Mouse (Mus musculus) lung, embryonic 16.5 days (tissue): Measurements from ENCODE around the gene Sigmar1. TPM values are rescaled to one million over a fixed set of nuclear protein-coding genes. Genes with fewer than 3 reads are reported as not detected.
A peak's percentile ranks its signal among the peaks of the same experiment; 100 is the strongest.

Experiments
- ATAC-seq: fragments of 200-750 bp; cut with Nextera tagmentation; 2 replicates; pipeline ENCODE4 v1.8.0; 2017; ENCODE audit warnings: low read depth, mild to moderate bottlenecking, moderate library complexity
- H3K27ac ChIP-seq: fragments of 300-500 bp; sonication (generic); 2 replicates; pipeline ENCODE4 v1.5.1; 2014; ENCODE audit warnings: mild to moderate bottlenecking, control low read depth, low read length
- H3K27me3 ChIP-seq: fragments of 300-500 bp; sonication (generic); 2 replicates; pipeline ENCODE4 v1.6.1; 2014; ENCODE audit warnings: low read depth, low read length, mixed read lengths; ENCODE audit not compliant: control insufficient read depth, insufficient read depth
- H3K36me3 ChIP-seq: fragments of 300-500 bp; sonication (generic); 2 replicates; pipeline ENCODE4 v1.6.1; 2014; ENCODE audit warnings: low read length; ENCODE audit not compliant: control insufficient read depth, insufficient read depth
- H3K4me1 ChIP-seq: fragments of 300-500 bp; sonication (generic); replicated peaks from 2 replicates; pipeline ENCODE4 v1.6.1; 2014; ENCODE audit warnings: low read length, mixed read lengths; ENCODE audit not compliant: control insufficient read depth, insufficient read depth
- H3K4me2 ChIP-seq: fragments of 300-500 bp; sonication (generic); 2 replicates; pipeline ENCODE4 v1.6.1; 2014; ENCODE audit warnings: low read depth, low read length, control low read depth
- H3K4me3 ChIP-seq: fragments of 300-500 bp; sonication (generic); 2 replicates; pipeline ENCODE4 v1.5.1; 2014; ENCODE audit warnings: mild to moderate bottlenecking, low read length, control low read depth
- H3K9ac ChIP-seq: fragments of 300-500 bp; sonication (generic); 2 replicates; pipeline ENCODE4 v1.6.1; 2014; ENCODE audit warnings: low read length, control low read depth
- H3K9me3 ChIP-seq: fragments of 300-500 bp; sonication (generic); 2 replicates; pipeline ENCODE4 v1.6.1; 2016; ENCODE audit warnings: low read length; ENCODE audit not compliant: control insufficient read depth
- WGBS: fragments of 180-500 bp; shearing (Covaris S2); extraction: QIAGEN DNeasy Blood & Tissue Kit; methylation state at CpG from one replicate; pipeline ENCODE4 v1.1.7; 2014; 5-methylcytosine and 5-hydroxymethylcytosine counted together
- polyA plus RNA-seq: library from polyadenylated mRNA; unstranded; fragments of >200 nt; fragmentation: Nextera tagmentation; extraction: Ambion mirVana; gene quantifications from 2 replicates; pipeline ENCODE4 v1.2.1, GENCODE M21; 2015

The Sigmar1 gene
- polyA plus RNA-seq, 1 experiment from 2014 or later, result 72.2 TPM

- Histone ChIP-seq H3K4me3 (no peak overlapping the region), H3K9ac (no peak overlapping the region), H3K4me2 (no peak overlapping the region), H3K9me3 (no peaks in the 10 kb centered on the region), H3K27me3 (no peaks in the 10 kb centered on the region), H3K27ac (no peak overlapping the region), H3K36me3 (peaks cover 16% of the 10 kb centered on the region; the same call in 1 of the 2 replicates), H3K4me1 (peaks cover 16% of the 10 kb centered on the region)
- WGBS, result 84% methylated on average over 5 of the region's 5 CpGs
- ATAC-seq, result no peak
Observed at GRCm38 (mm10) chr4:41715596-41715995, 40.4 kb downstream of the Sigmar1 start.

GRCm38 (mm10) chr4:41715082-41715481 is 40.9 kb downstream of the Sigmar1 start:
- ATAC-seq, result no peak
- H3K9ac ChIP-seq, result no peak overlapping the region
- H3K27ac ChIP-seq, result no peak overlapping the region
- no peak overlapping the region for H3K4me3 ChIP-seq
- no peaks in the 10 kb centered on the region for H3K9me3 ChIP-seq
- peaks cover 16% of the 10 kb centered on the region; the same call in 1 of the 2 replicates for H3K36me3 ChIP-seq
- 73% methylated on average over 8 of the region's 8 CpGs for WGBS
- H3K4me1 ChIP-seq, result peaks cover 16% of the 10 kb centered on the region
- H3K27me3 ChIP-seq, result no peaks in the 10 kb centered on the region
- no peak overlapping the region for H3K4me2 ChIP-seq

- peak overlapping the region; percentile 95 for H3K4me2 ChIP-seq
- ATAC-seq, result 0 out of 2 replicates have a peak, but pooled peaks have one; percentile 28
- peak overlapping the region; percentile 84; the same call in 1 of the 2 replicates for H3K9ac ChIP-seq
- H3K4me1 ChIP-seq, result peaks cover 16% of the 10 kb centered on the region
- H3K27ac ChIP-seq, result no peak overlapping the region
- no peaks in the 10 kb centered on the region for H3K9me3 ChIP-seq
- H3K27me3 ChIP-seq, result no peaks in the 10 kb centered on the region
- WGBS, result 16% methylated on average over 8 of the region's 8 CpGs
- peak overlapping the region; percentile 64; the same call in 1 of the 2 replicates for H3K4me3 ChIP-seq
- H3K36me3 ChIP-seq, result peaks cover 16% of the 10 kb centered on the region; the same call in 1 of the 2 replicates
Observed at GRCm38 (mm10) chr4:41714276-41714675, 41.7 kb downstream of the Sigmar1 start.

GRCm38 (mm10) chr4:41713197-41714067 is 42.5 kb downstream of the Sigmar1 start, which contains the start of gene Rpp25l:
TSS of gene Rpp25l (minus strand) at chr4:41713534.
- H3K4me1 ChIP-seq, result peaks cover 16% of the 10 kb centered on the region
- ATAC-seq, result peak; percentile 79
- peak within 1 kb of the TSS; percentile 95 for H3K4me2 ChIP-seq
- WGBS, result under 1% methylated on average over 61 of the region's 61 CpGs
- no peaks in the 10 kb centered on the region for H3K9me3 ChIP-seq
- peak within 1 kb of the TSS; percentile 84 for H3K9ac ChIP-seq
- H3K4me3 ChIP-seq, result peak within 1 kb of the TSS; percentile 64
- H3K27me3 ChIP-seq, result no peaks in the 10 kb centered on the region
- peaks cover 15% of the 10 kb centered on the region; the same call in 1 of the 2 replicates for H3K36me3 ChIP-seq
- peak within 1 kb of the TSS; percentile 50 for H3K27ac ChIP-seq

- 26% methylated on average over 31 of the region's 31 CpGs for WGBS
- Histone ChIP-seq H3K9ac (peak overlapping the region; percentile 84), H3K27ac (peak overlapping the region; percentile 50), H3K27me3 (no peaks in the 10 kb centered on the region), H3K4me1 (peaks cover 19% of the 10 kb centered on the region), H3K4me3 (peak overlapping the region; percentile 64), H3K9me3 (no peaks in the 10 kb centered on the region), H3K4me2 (peak overlapping the region; percentile 95), H3K36me3 (peaks cover 9% of the 10 kb centered on the region; the same call in 1 of the 2 replicates)
- ATAC-seq, result 0 out of 2 replicates have a peak, but pooled peaks have one; percentile 2
Observed at GRCm38 (mm10) chr4:41712421-41713196, 43.3 kb downstream of the Sigmar1 start.

GRCm38 (mm10) chr4:41711705-41712375 is 44.1 kb downstream of the Sigmar1 start:
- WGBS, result 67% methylated on average over 16 of the region's 16 CpGs
- ATAC-seq, result no peak
- Histone ChIP-seq H3K9ac (peak overlapping the region; percentile 84), H3K9me3 (no peaks in the 10 kb centered on the region), H3K4me3 (peak overlapping the region; percentile 64), H3K4me2 (peak overlapping the region; percentile 95), H3K36me3 (peaks cover 8% of the 10 kb centered on the region; the same call in 1 of the 2 replicates), H3K4me1 (peaks cover 21% of the 10 kb centered on the region), H3K27ac (no peak overlapping the region), H3K27me3 (peaks cover 1% of the 10 kb centered on the region; the same call in 1 of the 2 replicates)

- Histone ChIP-seq H3K36me3 (peaks cover 7% of the 10 kb centered on the region; the same call in 1 of the 2 replicates), H3K9ac (no peak overlapping the region), H3K27ac (no peak overlapping the region), H3K4me1 (peaks cover 26% of the 10 kb centered on the region), H3K9me3 (no peaks in the 10 kb centered on the region), H3K27me3 (peaks cover 3% of the 10 kb centered on the region; the same call in 1 of the 2 replicates), H3K4me3 (no peak overlapping the region), H3K4me2 (no peak overlapping the region)
- 55% methylated on average over 4 of the region's 4 CpGs for WGBS
- no peak for ATAC-seq
Observed at GRCm38 (mm10) chr4:41710229-41710628, 45.7 kb downstream of the Sigmar1 start.

- 0 out of 2 replicates have a peak overlapping the region, but pooled peaks have one; percentile 6 for H3K9ac ChIP-seq
- no peak overlapping the region for H3K4me3 ChIP-seq
- peaks cover 3% of the 10 kb centered on the region; the same call in 1 of the 2 replicates for H3K27me3 ChIP-seq
- peaks cover 7% of the 10 kb centered on the region; the same call in 1 of the 2 replicates for H3K36me3 ChIP-seq
- WGBS, result 18% methylated on average over 8 of the region's 8 CpGs
- no peaks in the 10 kb centered on the region for H3K9me3 ChIP-seq
- no peak overlapping the region for H3K27ac ChIP-seq
- peak; percentile 29; the same call in 1 of the 2 replicates for ATAC-seq
- peaks cover 24% of the 10 kb centered on the region for H3K4me1 ChIP-seq
- peak overlapping the region; percentile 33; the same call in 1 of the 2 replicates for H3K4me2 ChIP-seq
Observed at GRCm38 (mm10) chr4:41708192-41708745, 47.7 kb downstream of the Sigmar1 start.
